In genomic region chr2:91081775-91082695, GRCm38 (mm10) we compare ENCODE assay signal across 11 mouse cellular contexts. TPM values are rescaled to one million over a fixed set of nuclear protein-coding genes. Genes with fewer than 3 reads are reported as not detected.
DNase-seq lines count a peak whose midpoint lies in the region; ATAC-seq and TF ChIP-seq lines count a peak whose summit lies in the region.
"Had no signal": no experiment of that assay in that cellular context is flagged by ENCODE, and none has a peak within 500 bp of the region (broad histone marks: within the 10 kb centered on the region; RNA-seq: fewer than 3 reads in every experiment).

Gene Spi1 (plus strand): TSS chr2:91082390.

- no peak within 1 kb of the TSS for H3K4me3 ChIP-seq in hindbrain, embryonic 10.5 days
- no peak within 1 kb of the TSS for H3K4me3 ChIP-seq in hindbrain, embryonic 12.5 days
- H3K4me3 ChIP-seq in thymus, adult 2 months (ENCODE audit: control insufficient read depth, insufficient read depth, low read length), result peak within 1 kb of the TSS; percentile 3; the same call in 1 of the 2 replicates
- H3K4me3 ChIP-seq in stomach, embryonic 15.5 days (replicated peaks), result no peak within 1 kb of the TSS
- H3K4me3 ChIP-seq in hindbrain, embryonic 13.5 days, result no peak within 1 kb of the TSS
- H3K4me3 ChIP-seq: kidney, embryonic 15.5 days; neural tube, embryonic 15.5 days had no signal

- no peak for ATAC-seq in hindbrain, embryonic 12.5 days (ENCODE audit: low FRiP score)
- ATAC-seq in stomach, embryonic 15.5 days (ENCODE audit: insufficient read depth, low FRiP score, low read depth), result no peak
- ATAC-seq in hindbrain, embryonic 13.5 days (ENCODE audit: low FRiP score), result no peak

- no peaks in the 10 kb centered on the region for H3K9me3 ChIP-seq in hindbrain, embryonic 10.5 days
- no peaks in the 10 kb centered on the region for H3K9me3 ChIP-seq in hindbrain, embryonic 12.5 days (replicated peaks)
- H3K9me3 ChIP-seq in stomach, embryonic 15.5 days, result no peaks in the 10 kb centered on the region
- no peaks in the 10 kb centered on the region for H3K9me3 ChIP-seq in hindbrain, embryonic 13.5 days
- H3K9me3 ChIP-seq: kidney, embryonic 15.5 days; neural tube, embryonic 15.5 days had no signal

- H3K27ac ChIP-seq in hindbrain, embryonic 10.5 days, result peak within 1 kb of the TSS; percentile 67
- H3K27ac ChIP-seq in hindbrain, embryonic 12.5 days, result no peak within 1 kb of the TSS
- H3K27ac ChIP-seq in thymus, adult 2 months (ENCODE audit: control insufficient read depth, insufficient read depth, low read length), result peak within 1 kb of the TSS; percentile 59
- peak within 1 kb of the TSS; percentile 54 for H3K27ac ChIP-seq in stomach, embryonic 15.5 days
- no peak within 1 kb of the TSS for H3K27ac ChIP-seq in hindbrain, embryonic 13.5 days
- H3K27ac ChIP-seq: kidney, embryonic 15.5 days; neural tube, embryonic 15.5 days had no signal

- H3K9ac ChIP-seq in hindbrain, embryonic 12.5 days, result no peak within 1 kb of the TSS
- no peak within 1 kb of the TSS for H3K9ac ChIP-seq in stomach, embryonic 15.5 days
- no peak within 1 kb of the TSS for H3K9ac ChIP-seq in hindbrain, embryonic 13.5 days
- H3K9ac ChIP-seq: kidney, embryonic 15.5 days; neural tube, embryonic 15.5 days had no signal

- TF ChIP-seq POLR2A in thymus, adult 2 months (IDR thresholded peaks at IDR 0.05; ENCODE audit: control insufficient read depth, extremely low read depth, insufficient read depth, low read length, poor library complexity), result no peak

- WGBS in hindbrain, embryonic 10.5 days, result 86% methylated on average over 13 of the region's 13 CpGs
- 81% methylated on average over 13 of the region's 13 CpGs for WGBS in hindbrain, embryonic 12.5 days
- WGBS in thymus, adult 2 months, result 54% methylated on average over 13 of the region's 13 CpGs
- 72% methylated on average over 13 of the region's 13 CpGs for WGBS in large intestine, adult 2 months
- WGBS in stomach, embryonic 15.5 days, result 74% methylated on average over 13 of the region's 13 CpGs
- WGBS in hindbrain, embryonic 13.5 days, result 85% methylated on average over 13 of the region's 13 CpGs

- H3K4me2 ChIP-seq in hindbrain, embryonic 12.5 days (replicated peaks), result no peak within 1 kb of the TSS
- H3K4me2 ChIP-seq in stomach, embryonic 15.5 days, result no peak within 1 kb of the TSS
- H3K4me2 ChIP-seq in hindbrain, embryonic 13.5 days, result no peak within 1 kb of the TSS
- H3K4me2 ChIP-seq: kidney, embryonic 15.5 days; neural tube, embryonic 15.5 days had no signal

- no peak for TF ChIP-seq CTCF in thymus, adult 2 months (IDR thresholded peaks at IDR 0.05; ENCODE audit: borderline replicate concordance, control insufficient read depth, extremely low read depth, insufficient read depth, low read length, poor library complexity)

- no peaks in the 10 kb centered on the region for H3K36me3 ChIP-seq in hindbrain, embryonic 10.5 days
- H3K36me3 ChIP-seq in hindbrain, embryonic 12.5 days, result no peaks in the 10 kb centered on the region
- H3K36me3 ChIP-seq in thymus, adult 2 months (ENCODE audit: control insufficient read depth, insufficient read depth, low read length), result no peaks in the 10 kb centered on the region
- H3K36me3 ChIP-seq in stomach, embryonic 15.5 days, result no peaks in the 10 kb centered on the region
- H3K36me3 ChIP-seq in hindbrain, embryonic 13.5 days, result no peaks in the 10 kb centered on the region
- H3K36me3 ChIP-seq: kidney, embryonic 15.5 days; neural tube, embryonic 15.5 days had no signal

- DNase-seq in hindbrain, embryonic 10.5 days (ENCODE audit: low spot score), result no peak
- DNase-seq in thymus, adult 2 months, result no peak
- DNase-seq in thymus, postnatal 10 days (ENCODE audit: low spot score in 2 of 2), result no peak
- no peak for DNase-seq in large intestine, adult 2 months (ENCODE audit: low read depth, low spot score)
- DNase-seq in ovary, postnatal 10 days (ENCODE audit: low spot score), result no peak
- DNase-seq: cerebellum, postnatal 36 days had no signal

- peaks cover 12% of the 10 kb centered on the region; the same call in 1 of the 2 replicates for H3K27me3 ChIP-seq in hindbrain, embryonic 10.5 days (ENCODE audit: insufficient read depth, poor library complexity, severe bottlenecking)
- no peaks in the 10 kb centered on the region for H3K27me3 ChIP-seq in hindbrain, embryonic 12.5 days
- no peaks in the 10 kb centered on the region for H3K27me3 ChIP-seq in thymus, adult 2 months (ENCODE audit: control insufficient read depth, insufficient read depth, low read length)
- H3K27me3 ChIP-seq in stomach, embryonic 15.5 days (replicated peaks), result no peaks in the 10 kb centered on the region
- no peaks in the 10 kb centered on the region for H3K27me3 ChIP-seq in hindbrain, embryonic 13.5 days
- H3K27me3 ChIP-seq: kidney, embryonic 15.5 days; neural tube, embryonic 15.5 days had no signal

- peaks cover 44% of the 10 kb centered on the region for H3K4me1 ChIP-seq in hindbrain, embryonic 10.5 days (replicated peaks)
- H3K4me1 ChIP-seq in hindbrain, embryonic 12.5 days, result peaks cover 14% of the 10 kb centered on the region
- peaks cover 42% of the 10 kb centered on the region for H3K4me1 ChIP-seq in thymus, adult 2 months (replicated peaks; ENCODE audit: control insufficient read depth, insufficient read depth, low read length)
- H3K4me1 ChIP-seq in stomach, embryonic 15.5 days, result peaks cover 4% of the 10 kb centered on the region; the same call in 1 of the 2 replicates
- peaks cover 16% of the 10 kb centered on the region for H3K4me1 ChIP-seq in hindbrain, embryonic 13.5 days (replicated peaks)

RNA-seq across cellular contexts. Expression of gene Spi1, which starts in this region (rescaled TPM):
- polyA plus RNA-seq in hindbrain, embryonic 10.5 days (2016; fragmentation: Nextera tagmentation; extraction: Ambion mirVana), result 4.3 TPM in 2 replicates
- 4.2 and 4.6 TPM in 2 replicates for polyA plus RNA-seq in hindbrain, embryonic 12.5 days (2016; fragmentation: Nextera tagmentation; extraction: Ambion mirVana)
- polyA plus RNA-seq in thymus, adult 2 months (2012; rRNA removed), result 53.6 and 55.7 TPM in 2 replicates
- 26.7 and 32.6 TPM in 2 replicates for polyA plus RNA-seq in large intestine, adult 2 months (2012; rRNA removed)
- polyA plus RNA-seq in stomach, embryonic 15.5 days (2015; fragmentation: Nextera tagmentation; extraction: Ambion mirVana), result 9.5 and 13.5 TPM in 2 replicates
- 3.5 and 3.9 TPM in 2 replicates for polyA plus RNA-seq in hindbrain, embryonic 13.5 days (2015; fragmentation: Nextera tagmentation; extraction: Ambion mirVana)

Comparison
In these comparisons a context has a peak if more than half of its experiments do, and no peak if none do; other contexts are left out.
1. H3K27ac ChIP-seq: peak in hindbrain, embryonic 10.5 days (single experiment), thymus, adult 2 months (single experiment) and stomach, embryonic 15.5 days (single experiment); none in hindbrain, embryonic 12.5 days (single experiment) and hindbrain, embryonic 13.5 days (single experiment).